Mouse (Mus musculus) midbrain, embryonic 15.5 days (tissue): ENCODE data around the gene Dffb. TPM values are rescaled to one million over a fixed set of nuclear protein-coding genes. Genes with fewer than 3 reads are reported as not detected.

ENCODE experiments used
- ATAC-seq: fragments of 200-750 bp; cut with Nextera tagmentation; replicated peaks from 2 replicates; pipeline ENCODE4 v1.8.0; 2017; ENCODE audit warnings: moderate TSS enrichment
- H3K27ac ChIP-seq: fragments of 300-500 bp; sonication (generic); 2 replicates; pipeline ENCODE4 v1.5.1; 2015; ENCODE audit warnings: mild to moderate bottlenecking, inconsistent platforms
- H3K27me3 ChIP-seq: fragments of 300-500 bp; sonication (generic); replicated peaks from 2 replicates; pipeline ENCODE4 v1.6.1; 2015; ENCODE audit warnings: inconsistent platforms
- H3K36me3 ChIP-seq: fragments of 300-500 bp; sonication (generic); replicated peaks from 2 replicates; pipeline ENCODE4 v1.6.1; 2015; ENCODE audit warnings: inconsistent platforms
- H3K4me1 ChIP-seq: fragments of 300-500 bp; sonication (generic); 2 replicates; pipeline ENCODE4 v1.6.1; 2015; ENCODE audit warnings: inconsistent platforms
- H3K4me2 ChIP-seq: fragments of 300-500 bp; sonication (generic); 2 replicates; pipeline ENCODE4 v1.6.1; 2015; ENCODE audit warnings: inconsistent platforms, mild to moderate bottlenecking, moderate library complexity
- H3K4me3 ChIP-seq: fragments of 300-500 bp; sonication (generic); 2 replicates; pipeline ENCODE4 v1.5.1; 2015; ENCODE audit warnings: mild to moderate bottlenecking, inconsistent platforms
- H3K9ac ChIP-seq: fragments of 300-500 bp; sonication (generic); 2 replicates; pipeline ENCODE4 v1.6.1; 2015; ENCODE audit warnings: mild to moderate bottlenecking, inconsistent platforms
- H3K9me3 ChIP-seq: fragments of 300-500 bp; sonication (generic); 2 replicates; pipeline ENCODE4 v1.6.1; 2016; ENCODE audit warnings: inconsistent platforms
- WGBS: fragments of 180-500 bp; shearing (Covaris S2); methylation state at CpG from one replicate; pipeline ENCODE4 v1.1.7; 2015; ENCODE audit warnings: mixed read lengths; 5-methylcytosine and 5-hydroxymethylcytosine counted together
- polyA plus RNA-seq: library from polyadenylated mRNA; unstranded; fragments of >200 nt; fragmentation: Nextera tagmentation; extraction: Ambion mirVana; gene quantifications from 2 replicates; pipeline ENCODE4 v1.2.1, GENCODE M21; 2015

Gene Dffb
- polyA plus RNA-seq, 1 experiment from 2014 or later, result 11.5 TPM

DNA sequence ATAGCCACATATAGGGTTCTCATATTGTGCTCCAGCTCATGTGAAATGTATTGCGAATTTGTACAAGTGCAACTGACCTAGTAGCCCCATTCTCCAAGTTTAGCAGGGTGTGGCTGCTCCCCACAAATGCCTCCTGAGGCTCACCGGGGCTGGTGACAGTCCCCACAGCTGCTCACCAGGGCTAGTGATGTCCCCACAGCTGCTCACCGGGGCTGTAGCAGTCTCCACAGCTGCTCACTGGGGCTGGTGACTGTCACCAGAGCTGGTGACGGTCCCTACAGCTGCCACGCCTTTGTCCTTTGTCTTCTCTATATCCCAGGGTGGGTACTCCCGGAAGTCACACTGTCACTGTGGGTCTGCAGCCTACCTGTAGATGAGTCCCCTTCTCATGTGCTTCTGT lies 31.3 kb upstream of the Dffb start:
- Histone ChIP-seq H3K27ac (no peak overlapping the region), H3K9me3 (no peaks in the 10 kb centered on the region), H3K4me2 (no peak overlapping the region), H3K9ac (no peak overlapping the region), H3K4me3 (no peak overlapping the region), H3K4me1 (peaks cover 6% of the 10 kb centered on the region), H3K36me3 (peaks cover 43% of the 10 kb centered on the region), H3K27me3 (no peaks in the 10 kb centered on the region)
- ATAC-seq, result no peak
- WGBS, result 92% methylated on average over 6 of the region's 6 CpGs

DNA sequence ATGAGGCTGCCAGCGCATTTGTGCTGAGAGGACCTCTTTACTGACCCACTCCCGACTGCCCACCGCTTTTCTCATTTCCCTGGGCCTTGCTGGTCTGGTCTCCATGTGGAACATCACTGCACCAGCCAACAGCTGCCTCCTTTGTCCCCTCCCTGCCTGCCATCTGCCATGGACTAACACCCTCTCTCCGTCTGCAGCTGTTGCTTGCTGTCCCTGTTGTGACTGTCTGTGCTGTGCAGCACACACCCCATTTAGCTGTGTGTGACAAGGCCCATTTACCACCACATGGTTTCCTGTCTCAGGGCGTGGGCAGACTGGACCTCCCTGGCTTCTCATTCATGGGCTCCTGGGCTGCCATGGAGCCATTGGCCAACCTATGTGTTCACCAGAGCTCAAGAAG lies 30.6 kb upstream of the Dffb start:
- no peak overlapping the region for H3K4me2 ChIP-seq
- no peaks in the 10 kb centered on the region for H3K9me3 ChIP-seq
- 90% methylated on average over 5 of the region's 5 CpGs for WGBS
- no peak overlapping the region for H3K9ac ChIP-seq
- no peak overlapping the region for H3K27ac ChIP-seq
- no peak for ATAC-seq
- peaks cover 43% of the 10 kb centered on the region for H3K36me3 ChIP-seq
- no peaks in the 10 kb centered on the region for H3K27me3 ChIP-seq
- no peaks in the 10 kb centered on the region for H3K4me1 ChIP-seq
- no peak overlapping the region for H3K4me3 ChIP-seq

DNA sequence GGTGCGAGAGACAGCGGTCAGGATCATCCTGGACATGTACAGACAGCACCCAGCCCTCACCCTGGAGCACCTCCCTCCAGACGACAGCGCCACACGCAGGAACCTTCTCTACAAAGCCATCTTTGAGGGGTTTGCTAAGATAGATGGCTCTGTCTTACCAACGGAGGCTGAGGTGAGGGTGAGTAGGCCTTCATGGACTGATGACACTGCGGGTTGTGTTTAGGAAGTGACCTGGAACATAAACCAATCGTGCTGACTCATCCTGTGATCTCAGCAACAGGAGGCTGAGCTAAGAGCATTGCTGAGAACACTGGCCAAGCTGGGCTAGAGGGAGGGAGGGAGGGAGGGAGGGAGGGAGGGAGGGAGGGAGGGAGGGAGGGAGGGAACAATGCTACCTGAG lies 18.6 kb upstream of the Dffb start:
- peaks cover 69% of the 10 kb centered on the region for H3K36me3 ChIP-seq
- no peaks in the 10 kb centered on the region for H3K9me3 ChIP-seq
- H3K4me1 ChIP-seq, result no peaks in the 10 kb centered on the region
- no peak overlapping the region for H3K9ac ChIP-seq
- no peak overlapping the region for H3K4me3 ChIP-seq
- H3K4me2 ChIP-seq, result no peak overlapping the region
- H3K27ac ChIP-seq, result no peak overlapping the region
- no peaks in the 10 kb centered on the region for H3K27me3 ChIP-seq
- no peak for ATAC-seq
- WGBS, result 91% methylated on average over 8 of the region's 8 CpGs

GRCm38 (mm10) chr4:153992715-153993114 lies 17.8 kb upstream of the Dffb start:
- WGBS, result 88% methylated on average over 10 of the region's 10 CpGs
- Histone ChIP-seq H3K36me3 (peaks cover 70% of the 10 kb centered on the region), H3K27ac (no peak overlapping the region), H3K4me3 (no peak overlapping the region), H3K9me3 (no peaks in the 10 kb centered on the region), H3K4me1 (no peaks in the 10 kb centered on the region), H3K4me2 (no peak overlapping the region), H3K27me3 (no peaks in the 10 kb centered on the region), H3K9ac (no peak overlapping the region)
- ATAC-seq, result no peak

DNA sequence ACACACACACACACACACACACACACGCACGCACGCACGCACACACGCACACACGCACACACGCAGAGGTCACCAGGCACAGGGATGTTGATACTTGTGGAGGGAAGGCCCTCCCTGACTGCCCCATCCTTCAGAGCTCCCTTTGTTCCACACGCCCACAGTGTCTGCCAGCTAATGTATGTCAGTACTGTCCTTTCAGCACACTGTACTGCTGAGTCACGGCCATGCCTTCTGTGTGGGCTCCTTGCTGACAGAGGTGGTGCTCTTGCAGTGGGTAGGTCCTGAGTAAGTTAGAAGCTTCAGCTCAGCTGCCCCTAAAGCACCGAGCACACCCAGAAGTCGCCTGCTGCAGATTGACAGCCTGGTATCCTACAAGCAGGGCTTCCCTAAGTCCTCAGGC lies 5.5 kb upstream of the Dffb start:
- peaks cover 24% of the 10 kb centered on the region for H3K4me1 ChIP-seq
- ATAC-seq, result no peak
- H3K9ac ChIP-seq, result no peak overlapping the region
- no peak overlapping the region for H3K4me2 ChIP-seq
- no peak overlapping the region for H3K4me3 ChIP-seq
- no peak overlapping the region for H3K27ac ChIP-seq
- no peaks in the 10 kb centered on the region for H3K27me3 ChIP-seq
- peaks cover 46% of the 10 kb centered on the region for H3K36me3 ChIP-seq
- H3K9me3 ChIP-seq, result no peaks in the 10 kb centered on the region
- 90% methylated on average over 11 of the region's 11 CpGs for whole genome bisulfite sequencing

DNA sequence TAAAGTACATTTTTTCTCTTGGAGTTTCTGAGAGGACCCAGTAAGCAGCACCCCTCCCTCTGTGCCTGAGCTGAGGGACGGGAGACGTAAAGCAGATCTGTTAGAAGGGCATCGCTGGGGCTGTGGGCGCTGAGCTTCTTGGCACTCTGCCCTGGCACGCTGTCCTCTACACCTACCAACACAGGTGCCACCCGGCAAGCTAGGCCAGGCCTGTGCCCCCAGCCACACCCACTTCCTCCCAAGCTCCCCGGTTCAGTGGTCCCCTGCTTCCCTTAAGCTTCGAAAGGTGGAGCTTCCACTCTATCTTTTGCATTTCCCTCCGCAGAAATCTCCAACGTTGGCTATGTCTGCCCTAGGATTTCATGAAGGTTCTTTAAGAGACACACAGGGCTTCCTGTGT lies 4.3 kb upstream of the Dffb start:
- peaks cover 34% of the 10 kb centered on the region for H3K36me3 ChIP-seq
- no peaks in the 10 kb centered on the region for H3K27me3 ChIP-seq
- H3K4me3 ChIP-seq, result no peak overlapping the region
- H3K4me2 ChIP-seq, result no peak overlapping the region
- H3K9ac ChIP-seq, result no peak overlapping the region
- peaks cover 26% of the 10 kb centered on the region for H3K4me1 ChIP-seq
- H3K27ac ChIP-seq, result no peak overlapping the region
- no peaks in the 10 kb centered on the region for H3K9me3 ChIP-seq
- no peak for ATAC-seq
- WGBS, result 91% methylated on average over 10 of the region's 10 CpGs

- no peak overlapping the region for H3K27ac ChIP-seq
- no peaks in the 10 kb centered on the region for H3K27me3 ChIP-seq
- H3K9me3 ChIP-seq, result no peaks in the 10 kb centered on the region
- no peak for ATAC-seq
- H3K36me3 ChIP-seq, result peaks cover 13% of the 10 kb centered on the region
- peak overlapping the region; percentile 95 for H3K9ac ChIP-seq
- 38% methylated on average over 6 of the region's 6 CpGs for WGBS
- H3K4me2 ChIP-seq, result peak overlapping the region; percentile 90
- H3K4me3 ChIP-seq, result peak overlapping the region; percentile 95
- H3K4me1 ChIP-seq, result peaks cover 42% of the 10 kb centered on the region
Measured at GRCm38 (mm10) chr4:153975768-153976167, 842 bp upstream of the Dffb start.

GRCm38 (mm10) chr4:153975292-153975662 lies 351 bp upstream of the Dffb start:
- peaks cover 42% of the 10 kb centered on the region for H3K4me1 ChIP-seq
- H3K36me3 ChIP-seq, result peaks cover 13% of the 10 kb centered on the region
- H3K9me3 ChIP-seq, result no peaks in the 10 kb centered on the region
- H3K4me3 ChIP-seq, result peak overlapping the region; percentile 95
- WGBS, result under 1% methylated on average over 33 of the region's 33 CpGs
- peak overlapping the region; percentile 95 for H3K9ac ChIP-seq
- peak overlapping the region; percentile 81 for H3K27ac ChIP-seq
- no peaks in the 10 kb centered on the region for H3K27me3 ChIP-seq
- peak; percentile 76; the same call in 1 of the 2 replicates for ATAC-seq
- H3K4me2 ChIP-seq, result peak overlapping the region; percentile 90

- no peaks in the 10 kb centered on the region for H3K27me3 ChIP-seq
- WGBS, result 86% methylated on average over 2 of the region's 2 CpGs
- H3K4me2 ChIP-seq, result no peak overlapping the region
- no peak overlapping the region for H3K9ac ChIP-seq
- H3K4me3 ChIP-seq, result no peak overlapping the region
- peaks cover 10% of the 10 kb centered on the region; the same call in 1 of the 2 replicates for H3K36me3 ChIP-seq
- no peak overlapping the region for H3K27ac ChIP-seq
- no peaks in the 10 kb centered on the region for H3K9me3 ChIP-seq
- H3K4me1 ChIP-seq, result peaks cover 4% of the 10 kb centered on the region
- no peak for ATAC-seq
Measured at GRCm38 (mm10) chr4:153968063-153968462, 6.9 kb downstream of the Dffb start.

DNA sequence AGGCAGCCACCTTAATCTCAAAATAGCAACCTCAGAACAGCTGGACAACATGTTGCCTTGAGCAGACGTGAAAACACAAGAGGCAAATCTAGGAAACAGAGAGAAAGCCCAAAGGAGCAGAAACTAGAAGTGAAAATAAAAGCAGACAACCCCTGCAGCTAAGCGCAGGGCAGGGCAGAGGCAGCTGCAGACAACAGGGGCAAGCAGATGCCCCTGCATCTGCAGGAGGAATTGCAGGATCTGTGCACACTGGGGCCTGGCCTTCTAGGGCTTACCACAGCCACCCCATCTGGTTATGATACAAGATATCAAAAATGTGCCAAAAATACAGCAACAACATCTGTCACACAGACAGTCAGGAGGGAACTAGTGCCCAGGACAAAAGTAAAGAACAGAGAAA lies 7.4 kb downstream of the Dffb start:
- ATAC-seq, result no peak
- Histone ChIP-seq H3K4me1 (no peaks in the 10 kb centered on the region), H3K9me3 (no peaks in the 10 kb centered on the region), H3K9ac (no peak overlapping the region), H3K4me2 (no peak overlapping the region), H3K36me3 (peaks cover 11% of the 10 kb centered on the region; the same call in 1 of the 2 replicates), H3K27me3 (no peaks in the 10 kb centered on the region), H3K4me3 (no peak overlapping the region), H3K27ac (no peak overlapping the region)
- WGBS, result 90% methylated on average over 2 of the region's 2 CpGs

DNA sequence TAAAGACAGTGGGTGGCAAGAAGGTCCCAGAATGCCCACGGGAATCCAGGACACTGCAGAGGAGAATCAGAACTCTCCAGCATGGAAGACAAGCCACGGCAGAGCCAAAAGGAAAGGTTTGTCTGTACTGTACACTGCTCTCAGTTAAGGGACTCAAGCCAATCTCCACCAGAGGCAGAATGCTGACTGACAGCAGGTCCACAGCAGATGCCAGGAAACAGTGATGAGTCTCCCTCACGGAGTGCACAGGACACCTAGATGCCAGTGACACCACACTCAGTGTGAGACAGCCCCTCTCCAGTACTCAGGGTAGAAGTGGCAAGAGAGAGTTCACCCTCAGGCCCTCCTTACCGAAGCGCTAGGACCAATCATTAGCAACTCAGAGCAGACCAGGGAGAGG lies 8.3 kb downstream of the Dffb start:
- Histone ChIP-seq H3K9ac (no peak overlapping the region), H3K9me3 (no peaks in the 10 kb centered on the region), H3K27ac (no peak overlapping the region), H3K4me3 (no peak overlapping the region), H3K4me1 (no peaks in the 10 kb centered on the region), H3K27me3 (no peaks in the 10 kb centered on the region), H3K4me2 (no peak overlapping the region), H3K36me3 (peaks cover 20% of the 10 kb centered on the region)
- WGBS, result 87% methylated on average over 5 of the region's 5 CpGs
- no peak for ATAC-seq

GRCm38 (mm10) chr4:153962631-153963030 lies 12.3 kb downstream of the Dffb start:
- ATAC-seq, result no peak
- H3K36me3 ChIP-seq, result peaks cover 31% of the 10 kb centered on the region
- H3K27ac ChIP-seq, result no peak overlapping the region
- no peaks in the 10 kb centered on the region for H3K9me3 ChIP-seq
- H3K4me2 ChIP-seq, result no peak overlapping the region
- H3K27me3 ChIP-seq, result no peaks in the 10 kb centered on the region
- WGBS, result 90% methylated on average over 7 of the region's 7 CpGs
- H3K4me3 ChIP-seq, result no peak overlapping the region
- H3K9ac ChIP-seq, result no peak overlapping the region
- peaks cover 13% of the 10 kb centered on the region for H3K4me1 ChIP-seq

DNA sequence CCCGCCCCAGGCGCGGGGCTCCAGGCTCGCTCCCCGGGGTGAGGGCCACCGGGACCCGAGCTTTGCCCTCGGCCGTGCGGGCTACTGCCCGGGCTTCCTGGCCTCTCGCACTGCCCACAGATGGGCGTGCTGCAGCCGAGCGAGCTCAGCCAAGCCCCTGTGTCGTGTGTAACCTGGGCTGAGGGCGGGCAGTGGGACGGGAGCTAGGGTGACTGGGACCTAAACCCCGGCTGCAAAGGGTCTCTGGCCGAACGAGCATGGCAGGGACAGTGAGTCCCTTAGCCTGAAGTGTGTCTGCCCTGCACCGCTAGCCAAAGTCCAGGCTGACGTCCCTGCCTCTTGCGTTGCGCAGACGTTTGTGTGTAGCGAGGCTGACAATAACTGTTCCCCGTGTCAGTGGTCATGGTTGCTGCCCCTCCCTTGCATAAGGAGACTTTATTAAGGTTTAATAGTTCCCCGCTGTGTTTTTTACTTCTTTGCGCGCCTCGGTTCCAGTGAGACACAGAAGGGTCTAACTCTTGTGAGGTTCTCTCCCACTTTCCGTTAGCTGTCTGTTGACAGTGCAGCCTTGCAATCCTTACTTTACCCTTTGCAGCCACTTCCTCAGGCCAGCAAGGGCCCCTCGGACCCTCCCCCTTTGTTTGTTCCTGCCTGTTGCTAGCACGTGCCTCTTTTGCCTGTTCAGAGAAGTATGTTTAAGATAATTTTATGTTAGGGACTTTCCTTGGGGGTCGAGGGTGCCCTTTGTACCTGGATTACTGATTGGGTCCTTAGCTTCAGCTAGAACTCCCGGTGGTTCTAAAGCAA lies 17.3 kb downstream of the Dffb start:
- no peaks in the 10 kb centered on the region for H3K27me3 ChIP-seq
- peaks cover 27% of the 10 kb centered on the region for H3K36me3 ChIP-seq
- peak; percentile 78 for ATAC-seq
- H3K27ac ChIP-seq, result peak overlapping the region; percentile 89
- H3K4me1 ChIP-seq, result peaks cover 22% of the 10 kb centered on the region
- WGBS, result 0% methylated on average over 33 of the region's 37 CpGs
- no peaks in the 10 kb centered on the region for H3K9me3 ChIP-seq
- peak overlapping the region; percentile 86 for H3K9ac ChIP-seq
- peak overlapping the region; percentile 87 for H3K4me2 ChIP-seq
- H3K4me3 ChIP-seq, result peak overlapping the region; percentile 91
